Mouse (Mus musculus) NIH3T3 (cell line): Measurements from ENCODE around the gene Zbtb37.
"Not testable (repeated sequence)": the region's sequence is repeated elsewhere in the genome, so short reads cannot be mapped to it uniquely, and the experiment has no call there.

Experiments
- DNase-seq: peaks from one replicate; pipeline ENCODE4 v3.0.0-alpha.2; 2012; ENCODE audit warnings: low read depth

Gene Zbtb37

DNA sequence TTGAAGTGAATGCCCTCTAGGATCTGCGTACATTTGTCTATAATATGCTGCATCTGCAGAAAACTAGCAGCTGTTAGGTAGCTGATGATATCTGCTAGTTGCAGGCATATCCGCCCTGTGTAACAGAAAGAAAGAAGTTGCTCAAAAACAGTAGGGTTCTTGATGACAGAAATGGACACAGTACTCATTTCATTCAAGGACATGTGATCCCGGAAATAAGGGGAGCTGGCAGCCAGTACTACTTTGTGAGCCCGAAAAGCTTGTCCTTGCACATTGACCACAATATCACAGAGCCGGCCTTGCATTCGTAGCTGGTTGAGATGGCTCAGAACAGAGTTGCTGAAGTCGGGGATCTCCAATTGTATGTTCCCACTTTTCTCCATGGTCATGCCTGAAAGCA, 2.3 kb downstream of the Zbtb37 start:
- DNase-seq: no peak

DNA sequence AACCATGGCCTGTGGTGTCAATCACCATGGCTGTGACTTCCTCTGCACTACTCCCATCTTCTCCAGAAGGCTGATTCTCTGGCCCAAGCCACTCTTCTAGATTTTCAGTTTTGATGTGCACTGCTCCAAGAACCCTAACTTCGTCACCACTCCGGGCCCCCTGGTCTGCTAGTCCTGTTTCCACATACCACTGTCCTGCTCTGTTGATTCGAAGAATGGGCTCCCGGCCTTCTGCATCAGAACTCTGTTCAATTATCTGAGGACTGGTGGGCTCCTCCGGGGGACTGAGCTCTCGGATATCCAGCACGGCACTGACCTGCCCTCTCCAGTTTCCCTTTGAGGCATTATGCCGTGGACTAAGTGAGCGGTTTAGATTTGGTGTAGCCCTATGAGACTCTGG, 2.8 kb downstream of the Zbtb37 start:
- DNase-seq: no peak

DNA sequence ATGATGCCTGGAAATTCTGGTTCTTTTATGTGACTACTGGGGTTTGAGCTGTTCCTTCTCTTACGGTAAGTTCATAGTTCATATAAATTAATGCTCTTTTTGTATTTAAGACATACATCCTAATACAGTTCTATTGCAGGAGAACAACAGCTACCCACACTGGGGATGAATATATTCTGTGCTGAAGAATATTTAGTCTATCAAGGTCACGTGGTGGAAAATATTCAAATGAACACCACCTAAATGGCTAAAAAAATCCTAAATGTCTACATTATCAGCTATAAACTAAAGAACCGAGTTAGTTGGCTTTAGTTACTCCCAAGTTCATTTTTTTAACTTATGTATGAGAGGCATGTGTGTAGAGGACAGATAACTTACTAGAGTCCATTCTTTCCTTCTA, 4.6 kb downstream of the Zbtb37 start:
- DNase-seq: no peak

DNA sequence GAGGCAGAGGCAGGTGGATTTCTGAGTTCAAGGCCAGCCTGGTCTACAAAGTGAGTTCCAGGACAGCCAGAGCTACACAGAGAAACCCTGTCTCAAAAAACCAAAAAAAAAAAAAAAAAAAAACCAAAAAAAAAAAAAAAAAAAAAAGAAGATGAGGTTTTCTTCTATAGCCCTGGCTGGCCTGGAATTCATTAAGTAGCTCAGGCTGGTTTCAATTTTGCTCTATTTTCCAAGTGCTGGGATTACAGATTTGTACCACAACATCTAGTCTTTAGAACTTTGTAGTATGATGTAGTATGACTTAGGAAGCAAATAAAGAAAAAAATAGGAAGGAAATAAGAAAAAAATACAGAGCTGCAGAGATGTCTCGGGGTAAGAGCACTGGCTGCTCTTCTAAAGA, 6.2 kb downstream of the Zbtb37 start:
- DNase-seq: peak; percentile 48

DNA sequence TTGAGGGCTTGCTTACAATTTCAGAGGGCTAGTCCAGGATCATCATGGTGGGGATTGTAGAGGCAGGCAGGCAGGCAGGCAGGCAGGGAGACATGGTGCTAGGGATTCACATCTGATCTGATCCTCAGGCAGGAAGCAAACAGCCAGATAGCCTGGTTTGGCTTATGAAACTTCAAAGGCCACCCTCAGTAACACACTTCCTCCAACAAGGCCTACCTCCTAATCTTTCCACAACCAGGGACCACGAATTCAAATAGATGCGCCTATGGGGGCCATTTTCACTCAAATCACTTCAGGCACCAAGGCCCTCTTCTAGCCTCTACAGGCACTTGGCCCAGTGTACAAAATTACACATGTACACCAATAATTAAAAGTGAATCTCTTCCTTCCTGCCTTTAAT, 7.5 kb downstream of the Zbtb37 start:
- DNase-seq: no peak

DNA sequence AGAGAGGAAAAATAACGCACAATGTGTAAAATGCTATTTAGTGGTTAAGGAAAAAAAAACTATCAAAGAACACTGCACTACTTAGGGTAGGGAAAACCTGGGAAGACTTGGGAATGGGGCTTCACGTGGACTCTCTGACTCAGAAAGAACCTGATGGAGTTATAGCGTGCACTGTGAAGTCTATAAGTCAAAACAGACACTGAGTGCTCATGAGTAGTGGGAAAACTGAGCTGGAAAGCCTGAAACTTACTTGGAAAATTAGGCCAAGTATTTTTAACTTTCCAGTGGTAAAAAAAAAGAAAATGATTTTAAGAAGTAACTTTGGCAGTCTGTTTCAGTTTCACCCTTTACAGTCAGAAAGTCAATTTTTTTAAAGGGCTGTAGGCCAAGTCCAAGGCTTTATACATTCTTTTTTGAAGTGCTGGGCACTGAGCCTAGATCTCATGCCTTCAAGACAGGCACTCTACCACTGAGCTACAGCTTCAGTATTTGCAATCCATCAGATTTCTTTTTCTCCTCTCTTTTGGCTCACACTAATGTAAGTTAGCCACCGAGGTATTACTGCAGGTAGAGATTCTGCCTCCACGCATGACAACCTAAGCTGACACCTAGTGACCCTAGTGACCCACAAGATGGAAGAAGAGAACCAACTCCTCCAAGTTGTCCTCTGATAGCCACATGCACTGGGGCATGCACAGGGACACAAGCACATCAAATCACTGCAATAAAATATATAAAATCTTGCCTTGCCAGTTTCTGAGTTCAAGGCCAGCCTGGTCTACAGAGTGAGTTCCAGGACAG, 9.0 kb downstream of the Zbtb37 start:
- peak; percentile 95 for DNase-seq

DNA sequence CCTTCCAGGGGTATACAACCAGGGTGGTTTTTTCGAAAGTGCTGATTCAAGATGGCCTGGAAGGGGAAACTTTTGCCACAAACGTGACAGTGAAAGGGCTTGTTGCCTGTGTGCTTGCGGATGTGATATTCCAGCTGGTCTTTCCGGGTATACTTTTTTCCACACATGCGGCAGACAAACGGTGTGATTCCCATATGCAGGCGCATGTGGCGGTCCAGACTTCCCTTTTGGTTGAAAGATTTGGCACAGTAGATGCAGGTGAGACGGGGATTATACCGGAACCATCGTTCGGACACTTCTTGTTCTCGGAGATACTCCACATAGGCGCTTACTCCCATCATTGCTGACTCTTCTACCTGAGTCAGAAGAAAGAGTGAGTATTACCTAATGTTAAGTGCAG, 14.6 kb downstream of the Zbtb37 start:
- DNase-seq: no peak

DNA sequence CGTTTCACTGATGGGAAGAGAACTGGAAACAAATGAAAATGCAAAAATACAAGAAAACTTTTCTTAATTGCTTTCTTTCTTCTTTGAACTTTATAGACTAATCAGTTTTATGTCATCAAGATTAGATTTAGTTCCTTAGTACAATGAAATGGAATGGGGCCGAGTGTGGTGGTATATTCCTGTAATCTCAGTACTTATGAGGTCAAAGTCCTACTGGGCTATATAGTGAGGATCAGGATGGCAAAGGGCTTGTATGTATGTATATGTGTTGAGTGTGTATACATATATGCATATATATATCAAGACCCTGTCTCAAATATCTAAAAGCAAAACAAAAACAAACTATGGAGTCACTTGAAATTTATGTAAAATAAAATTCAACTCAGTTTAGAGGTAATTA, 18.3 kb downstream of the Zbtb37 start:
- DNase-seq: no peak

DNA sequence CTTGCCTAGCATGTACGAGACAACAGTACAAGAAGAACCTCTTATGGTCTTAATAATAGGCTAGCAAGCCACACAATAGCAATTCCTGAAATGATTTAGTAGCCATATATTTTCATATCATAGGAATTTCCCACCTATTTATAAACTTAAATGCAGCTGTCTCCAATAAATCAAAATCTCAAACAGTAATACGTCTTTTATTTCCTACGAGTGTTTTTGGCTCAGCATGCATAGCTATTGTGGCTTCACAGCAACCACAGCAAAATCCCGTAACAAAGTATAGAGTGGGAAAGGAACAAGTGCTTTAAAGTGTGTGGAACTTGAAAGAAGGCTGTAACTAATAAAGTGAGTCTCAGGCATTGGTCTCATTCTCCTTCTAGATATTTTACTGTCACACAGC, 24.2 kb downstream of the Zbtb37 start:
- no peak for DNase-seq

DNA sequence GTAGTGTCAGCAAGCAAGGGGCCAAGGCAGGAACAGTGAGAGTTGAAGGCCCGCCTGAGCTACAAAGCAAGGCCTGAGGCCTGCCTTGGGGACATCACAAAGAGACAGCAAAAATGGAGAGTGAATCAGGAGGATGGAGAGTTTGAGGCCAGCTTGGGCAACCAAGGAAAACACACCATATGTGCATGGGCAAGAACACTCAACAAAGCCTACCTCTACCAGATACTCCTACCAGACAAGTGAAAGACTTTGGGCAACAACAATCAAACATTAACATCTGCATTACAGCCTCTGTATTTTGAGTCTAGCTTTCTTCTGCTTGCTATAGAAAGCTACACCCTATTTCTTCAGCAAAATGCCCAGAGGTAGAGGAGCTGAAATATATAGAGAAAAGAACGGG, 26.6 kb downstream of the Zbtb37 start:
- no peak for DNase-seq

DNA sequence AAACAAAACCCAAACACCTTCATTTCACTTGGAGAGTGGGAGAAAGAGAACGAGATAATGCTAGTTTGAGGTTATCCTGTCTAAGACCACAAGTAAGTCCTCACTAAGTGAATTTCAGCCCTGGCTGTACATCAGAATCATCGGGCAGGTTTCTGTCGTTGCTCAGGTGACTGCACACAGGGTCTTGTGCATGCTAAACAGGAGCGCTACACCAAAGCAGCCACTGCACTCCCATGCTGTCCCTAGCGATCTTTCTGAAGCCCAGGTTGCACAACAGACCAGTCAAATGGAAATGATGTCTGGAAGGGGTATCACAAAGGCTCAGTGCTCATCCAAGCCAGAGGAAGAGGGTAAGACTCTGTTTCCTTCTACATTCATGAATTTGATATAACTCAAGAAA, 28.2 kb downstream of the Zbtb37 start:
- DNase-seq: no peak

DNA sequence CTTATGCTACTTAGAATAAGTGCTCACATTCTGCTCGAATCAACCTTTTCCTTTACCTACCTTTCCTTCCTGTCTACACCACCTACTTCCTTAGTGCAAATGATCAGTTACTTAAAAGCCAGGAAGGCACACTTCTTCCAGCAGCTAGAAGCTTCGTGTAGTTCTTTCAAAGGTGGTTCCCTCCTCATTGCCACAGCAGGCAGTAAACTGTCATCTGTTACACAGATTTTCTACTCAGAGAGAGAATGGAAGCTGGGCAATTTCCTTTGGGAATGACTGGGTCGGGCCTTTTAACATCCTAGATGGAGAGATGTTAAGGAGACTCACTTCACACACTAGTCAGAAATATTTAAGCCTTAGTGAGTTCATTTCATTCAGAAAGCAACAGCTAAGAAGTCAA, 29.1 kb downstream of the Zbtb37 start:
- DNase-seq: no peak

DNA sequence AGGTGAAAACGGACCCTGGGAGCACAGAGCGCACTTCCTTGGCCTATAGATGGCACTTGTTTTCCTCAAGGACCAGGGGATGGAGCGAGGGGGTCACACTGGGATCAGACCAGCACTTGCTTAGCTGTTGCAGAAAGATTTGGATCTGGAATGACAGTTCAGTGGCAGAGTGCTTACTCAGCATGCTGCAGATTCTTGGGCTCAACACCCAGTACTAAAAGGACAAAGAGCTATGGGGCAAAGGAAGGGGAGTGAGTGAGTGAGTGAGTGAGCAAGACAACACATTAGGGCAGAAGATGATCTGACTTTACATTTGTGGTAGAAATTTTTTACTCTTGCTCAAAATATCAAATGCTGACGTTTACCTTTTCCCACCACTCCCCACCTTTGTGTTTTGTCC, 29.7 kb downstream of the Zbtb37 start:
- no peak for DNase-seq

DNA sequence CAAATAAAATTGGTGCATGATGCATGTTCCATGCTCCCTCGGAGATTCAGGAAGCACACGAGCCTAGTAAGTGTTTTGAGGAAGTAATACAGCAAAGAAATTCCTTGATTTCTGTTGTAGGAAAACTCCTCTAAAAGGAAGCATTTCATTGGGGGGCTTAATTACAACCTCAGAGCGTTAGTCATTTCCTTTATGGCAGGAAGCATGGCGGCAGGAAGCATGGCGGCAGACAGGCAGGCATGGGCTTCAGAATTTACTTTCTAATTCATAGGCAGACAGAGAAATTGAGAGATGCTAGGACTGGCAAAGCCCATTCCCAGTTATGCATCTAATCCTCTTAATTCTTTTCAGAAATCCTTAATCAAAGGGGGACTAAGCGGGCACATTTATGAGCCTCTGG, 40.8 kb downstream of the Zbtb37 start:
- DNase-seq: no peak

DNA sequence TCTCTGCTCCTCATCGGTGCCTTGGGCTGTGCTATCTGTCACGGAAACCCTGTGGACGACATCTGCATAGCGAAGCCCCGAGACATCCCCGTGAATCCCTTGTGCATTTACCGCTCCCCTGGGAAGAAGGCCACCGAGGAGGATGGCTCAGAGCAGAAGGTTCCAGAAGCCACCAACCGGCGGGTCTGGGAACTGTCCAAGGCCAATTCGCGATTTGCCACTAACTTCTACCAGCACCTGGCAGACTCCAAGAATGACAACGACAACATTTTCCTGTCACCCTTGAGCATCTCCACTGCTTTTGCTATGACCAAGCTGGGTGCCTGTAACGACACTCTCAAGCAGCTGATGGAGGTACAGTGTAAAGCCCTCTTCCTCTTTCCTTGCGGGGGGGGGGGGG, 45.3 kb downstream of the Zbtb37 start:
- DNase-seq: no peak

DNA sequence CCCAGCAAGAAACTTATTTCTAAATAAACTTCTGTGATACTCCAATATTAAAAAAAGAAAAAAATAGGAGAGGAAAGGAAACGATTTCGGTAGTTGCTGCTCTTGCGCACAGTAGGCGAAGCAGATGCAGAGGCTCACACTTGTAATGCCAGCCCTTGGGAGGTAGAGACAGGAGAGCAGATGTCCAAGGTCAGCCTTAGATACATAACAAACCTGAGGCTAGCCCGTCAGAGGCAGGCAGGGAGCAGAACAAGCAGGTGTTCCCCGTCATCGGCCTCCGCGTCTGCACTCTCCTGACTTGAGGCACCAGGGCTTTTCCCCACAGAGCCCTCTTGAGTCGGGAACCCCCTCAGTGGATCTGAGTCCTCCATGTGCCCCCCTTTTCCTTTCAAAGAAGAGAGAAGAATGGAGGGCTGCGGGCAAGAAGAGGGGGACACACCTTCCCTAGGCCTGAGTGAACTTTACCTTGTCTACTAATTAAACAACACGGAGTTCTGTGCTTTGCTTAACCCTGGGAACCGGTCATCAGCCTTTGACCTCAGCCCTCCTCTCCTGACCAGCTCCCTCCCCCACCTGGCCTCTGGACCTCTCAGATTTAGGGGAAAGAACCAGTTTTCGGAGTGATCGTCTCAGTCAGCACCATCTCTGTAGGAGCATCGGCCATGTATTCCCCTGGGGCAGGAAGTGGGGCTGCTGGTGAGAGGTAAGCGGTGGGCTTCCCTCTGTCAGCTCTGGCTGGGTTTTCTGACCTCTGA, 47.6 kb downstream of the Zbtb37 start:
- DNase-seq: no peak

DNA sequence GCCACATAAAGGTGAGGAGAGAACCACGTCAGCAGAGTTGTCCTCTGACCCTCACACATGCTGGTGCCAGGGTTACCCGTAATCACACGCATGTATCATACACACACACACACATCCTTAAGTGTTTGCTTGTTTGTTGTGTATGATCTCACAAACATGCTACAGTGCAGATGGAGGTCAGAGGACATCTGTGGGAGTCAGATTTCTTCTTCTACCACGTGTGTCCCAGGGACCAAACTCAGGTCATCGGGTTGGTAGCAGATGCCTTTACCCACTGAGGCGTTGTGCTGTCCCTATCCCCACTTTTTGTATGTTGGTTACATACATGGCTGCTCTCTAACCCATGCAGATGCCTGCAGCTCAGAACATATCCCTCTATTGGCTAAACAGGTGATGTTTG, 49.2 kb downstream of the Zbtb37 start:
- no peak for DNase-seq

DNA sequence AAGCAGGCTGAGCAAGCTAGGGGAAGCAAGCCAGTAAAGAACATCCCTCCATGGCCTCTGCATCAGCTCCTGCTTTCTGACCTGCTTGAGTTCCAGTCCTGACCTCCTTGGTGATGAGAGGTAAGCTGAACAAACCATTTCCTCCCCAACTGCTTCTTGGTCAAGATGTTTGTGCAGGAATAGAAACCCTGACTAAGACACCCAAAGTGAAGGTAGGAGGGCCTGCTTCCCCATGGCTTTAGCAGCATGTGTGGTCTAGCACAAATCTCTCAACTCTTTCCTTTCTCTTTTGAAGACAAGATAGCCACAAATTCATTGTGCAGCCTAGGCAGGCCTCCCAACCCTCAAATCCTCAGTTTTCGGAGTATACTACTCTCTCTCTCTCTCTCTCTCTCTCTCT, 49.9 kb downstream of the Zbtb37 start:
- DNase-seq: not testable (repeated sequence)

DNA sequence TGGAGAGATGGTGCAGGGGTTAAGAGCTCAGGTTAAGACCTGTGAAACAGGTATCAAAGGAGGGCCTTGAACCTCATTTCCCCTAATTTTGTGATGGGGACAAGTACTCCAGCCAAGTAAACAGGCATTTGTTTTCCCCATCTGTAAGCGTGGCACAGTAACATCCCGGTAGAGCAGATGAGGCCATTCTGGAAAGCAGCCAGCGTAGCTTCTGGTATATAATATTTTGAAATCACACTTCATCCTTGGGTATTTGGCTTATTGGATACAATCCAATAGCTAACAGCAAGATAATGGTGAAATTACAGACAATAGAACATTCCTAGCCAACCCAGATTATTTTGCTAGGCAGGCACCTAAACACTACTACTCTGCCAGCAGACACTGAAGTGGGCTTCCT, 51.8 kb downstream of the Zbtb37 start:
- peak; percentile 24 for DNase-seq

DNA sequence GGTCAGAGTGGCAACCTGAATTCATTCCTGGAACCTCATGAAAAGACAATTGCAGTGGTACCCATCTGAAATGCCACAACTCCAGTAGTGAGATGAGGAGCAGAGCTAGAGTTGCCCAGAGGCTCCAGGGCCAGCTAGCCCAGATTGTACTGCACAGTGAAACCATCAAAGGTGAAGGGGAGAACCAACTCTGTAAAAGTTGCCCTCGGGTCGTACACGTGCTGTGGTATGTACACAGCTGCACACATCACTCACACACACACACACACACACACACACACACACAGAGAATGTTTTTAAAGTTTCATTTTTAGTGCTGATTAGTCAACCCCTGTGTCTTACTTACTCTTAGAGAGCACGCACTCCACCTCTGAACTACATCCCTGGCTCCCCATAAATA, 53.3 kb downstream of the Zbtb37 start:
- DNase-seq: no peak

DNA sequence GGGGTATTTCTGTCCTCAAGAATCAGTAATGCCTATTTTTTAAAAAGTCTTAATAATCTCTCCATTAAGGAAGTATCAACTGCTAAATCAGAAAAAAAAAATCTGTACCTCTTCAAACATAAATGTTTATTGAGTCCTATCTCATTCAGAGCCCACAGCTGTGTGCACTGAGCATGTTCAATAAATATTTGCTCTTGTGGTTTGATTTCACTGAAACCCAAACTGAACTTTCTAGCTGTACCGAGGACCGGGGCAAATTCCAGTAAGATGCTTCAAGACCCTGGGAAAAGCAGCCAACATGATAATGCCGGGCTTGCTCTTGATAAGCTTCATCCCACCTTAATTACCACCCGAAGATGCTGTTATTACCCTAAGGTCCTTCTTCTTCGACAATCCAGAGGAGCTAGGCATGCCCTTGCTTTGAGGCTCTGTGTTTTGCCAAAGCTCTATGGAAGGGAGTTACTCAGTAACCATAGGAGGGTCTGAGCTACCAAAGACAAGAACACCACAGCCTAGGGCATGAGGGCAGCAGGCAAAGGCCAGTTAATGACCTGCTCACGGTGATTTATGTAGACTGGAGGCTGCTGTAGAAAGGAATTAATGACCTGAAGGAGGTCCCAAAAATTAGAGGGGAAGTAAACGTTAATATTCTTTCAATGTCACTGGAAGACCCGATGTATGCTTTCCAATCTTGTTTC, 54.0 kb downstream of the Zbtb37 start:
- DNase-seq: no peak

DNA sequence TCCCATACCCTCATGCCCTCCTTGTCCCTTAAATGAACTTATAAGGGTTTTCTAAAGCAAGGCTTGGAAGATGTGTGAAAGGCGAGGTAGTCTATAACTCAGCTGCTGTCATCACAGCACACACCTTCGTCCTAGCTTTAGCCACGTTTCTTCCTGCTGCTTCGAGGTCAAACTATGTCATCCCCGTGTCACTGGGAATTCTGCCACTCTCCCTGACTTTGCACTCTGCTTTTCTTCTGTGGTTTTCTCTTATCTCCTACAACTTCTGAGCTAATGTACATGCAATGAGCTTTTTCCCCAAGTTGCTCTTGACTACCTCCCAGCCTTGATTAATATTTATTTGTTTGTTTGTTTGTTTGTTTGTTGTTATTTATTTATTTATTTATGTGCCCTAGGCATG, 54.6 kb downstream of the Zbtb37 start:
- no peak for DNase-seq

DNA sequence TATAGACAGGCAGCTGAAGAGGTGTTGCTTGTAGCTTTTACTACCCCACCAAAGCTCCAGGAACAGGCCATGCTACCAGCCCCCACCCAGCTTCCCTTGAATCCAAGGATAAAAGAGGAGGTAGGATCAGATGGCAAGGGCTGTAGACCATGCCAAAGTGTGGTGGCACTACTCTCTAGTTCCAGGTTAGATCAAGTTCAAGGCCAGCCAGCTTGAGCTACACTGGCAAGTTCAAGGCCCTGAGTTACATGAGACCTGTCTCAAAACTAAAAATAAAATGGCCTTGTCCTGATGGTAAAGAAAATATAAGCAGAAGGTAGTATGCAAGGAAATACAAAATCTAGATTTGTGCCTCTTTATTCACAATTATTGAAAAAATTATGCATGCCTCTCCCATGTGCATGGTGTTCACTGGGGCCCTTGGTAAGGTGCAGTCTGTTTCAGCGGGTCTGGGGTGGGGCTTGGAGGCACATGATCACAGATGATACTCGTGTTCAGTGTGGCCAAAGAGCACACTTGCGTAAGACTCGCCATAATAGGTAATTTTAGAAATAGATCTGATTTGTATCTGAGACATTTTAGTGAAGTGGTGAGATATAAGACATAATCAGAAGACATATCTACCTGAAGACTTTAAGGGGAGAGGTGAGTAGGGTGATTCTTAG, 56.4 kb downstream of the Zbtb37 start, which contains the start of gene Serpinc1:
TSS of gene Serpinc1 (plus strand) at position 515 of the 665 bp plus-strand sequence.
- no peak for DNase-seq
